Mouse (Mus musculus) cerebellum, adult 11 months (tissue): ENCODE measurements around the gene Mrpl38.
A peak's percentile ranks its signal among the peaks of the same experiment; 100 is the strongest.

Experiments used
- DNase-seq: peaks from one replicate; pipeline ENCODE4 v3.0.0; 2022

Mrpl38 gene

DNA sequence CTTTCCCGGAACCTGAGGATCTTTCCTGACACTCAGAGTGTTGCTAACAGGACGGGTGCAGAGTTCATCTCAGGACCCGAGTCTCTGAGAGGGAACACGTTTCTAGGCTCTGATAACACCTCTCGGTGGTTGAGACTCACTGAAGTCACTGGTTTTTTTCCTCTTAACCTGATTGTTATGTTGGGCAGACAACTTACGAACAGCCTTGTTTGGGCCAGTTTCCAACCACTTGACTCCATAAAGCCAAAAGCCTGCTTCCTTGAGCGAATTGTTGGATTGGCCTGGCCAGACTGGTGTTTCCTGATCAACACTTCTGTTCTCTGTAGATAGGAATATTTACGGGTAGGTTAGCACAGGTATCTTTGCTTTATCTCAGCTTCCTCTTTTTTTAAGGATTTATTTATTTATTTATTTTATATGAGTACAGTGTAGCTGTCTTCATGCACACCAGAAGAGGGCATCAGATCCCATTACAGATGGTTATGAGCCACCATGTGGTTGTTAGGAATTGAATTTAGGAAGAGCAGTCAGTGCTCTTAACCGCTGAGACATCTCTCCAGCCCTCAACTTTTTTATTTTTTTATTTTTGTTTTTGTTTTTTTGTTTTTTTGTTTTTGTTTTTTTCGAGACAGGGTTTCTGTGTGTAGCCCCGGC, 49.8 kb downstream of the Mrpl38 start:
- no peak for DNase-seq

DNA sequence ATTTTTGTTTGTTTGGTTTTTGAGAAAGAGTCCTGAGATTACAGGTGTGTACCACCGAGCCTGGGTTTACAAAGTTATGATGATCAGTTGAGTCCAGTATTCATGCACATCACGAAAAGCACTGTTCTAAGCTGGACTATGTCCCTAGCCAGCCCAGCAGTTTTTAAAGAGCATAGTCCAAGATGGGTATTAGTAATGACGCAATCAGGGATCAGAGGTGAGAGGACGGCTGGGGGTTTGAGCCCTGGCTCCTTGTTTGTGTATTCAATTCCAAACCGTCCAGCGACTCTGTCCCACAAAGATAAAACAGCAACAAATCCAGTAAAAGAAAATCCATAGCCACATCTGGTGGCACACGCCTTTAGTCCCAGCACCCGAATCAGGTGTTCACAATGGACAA, 50.5 kb downstream of the Mrpl38 start:
- DNase-seq: no peak

DNA sequence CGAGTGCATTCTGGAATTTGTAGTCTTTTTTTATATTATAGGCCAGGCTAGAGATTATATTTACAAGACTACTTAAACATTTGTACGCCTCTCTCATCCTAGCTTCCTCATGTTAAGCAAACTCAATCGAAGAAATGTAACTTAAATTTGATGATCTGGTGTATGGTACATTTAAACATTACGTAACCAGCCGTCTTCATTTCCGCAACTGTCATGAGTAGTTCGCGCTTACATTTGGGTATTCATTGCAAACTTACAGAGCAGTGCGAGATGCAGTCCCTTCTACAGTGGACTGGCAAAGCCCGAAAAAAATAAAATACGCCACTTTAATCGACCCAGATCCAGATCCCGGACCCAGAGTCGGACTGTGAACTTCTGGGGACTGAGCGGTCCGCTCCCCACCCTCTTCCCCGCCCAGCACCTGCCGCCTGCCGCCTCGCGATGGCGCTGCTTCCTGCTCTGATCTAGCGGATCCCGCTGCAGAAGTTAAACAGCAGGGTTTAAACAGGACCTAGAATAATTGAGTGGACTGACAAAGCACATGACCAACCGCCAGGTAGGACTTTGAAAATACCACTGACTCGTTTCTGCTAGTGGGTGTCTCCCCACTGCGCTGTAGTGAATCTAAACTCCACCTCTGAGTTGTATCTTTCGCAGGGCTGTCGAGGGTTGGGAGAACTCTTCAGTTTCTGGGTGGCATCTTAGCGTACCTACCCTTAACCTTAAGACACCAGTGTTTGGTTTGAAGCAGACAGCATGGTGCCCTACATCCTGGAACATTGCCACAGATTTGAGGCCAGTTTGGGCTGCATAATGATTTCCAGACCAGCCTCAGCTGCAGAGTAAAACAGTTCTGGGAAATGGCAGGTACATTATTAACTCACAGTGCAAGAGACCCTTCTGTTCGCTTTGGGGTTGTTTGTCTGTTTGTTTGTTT, 51.2 kb downstream of the Mrpl38 start:
- peak; percentile 84 for DNase-seq

DNA sequence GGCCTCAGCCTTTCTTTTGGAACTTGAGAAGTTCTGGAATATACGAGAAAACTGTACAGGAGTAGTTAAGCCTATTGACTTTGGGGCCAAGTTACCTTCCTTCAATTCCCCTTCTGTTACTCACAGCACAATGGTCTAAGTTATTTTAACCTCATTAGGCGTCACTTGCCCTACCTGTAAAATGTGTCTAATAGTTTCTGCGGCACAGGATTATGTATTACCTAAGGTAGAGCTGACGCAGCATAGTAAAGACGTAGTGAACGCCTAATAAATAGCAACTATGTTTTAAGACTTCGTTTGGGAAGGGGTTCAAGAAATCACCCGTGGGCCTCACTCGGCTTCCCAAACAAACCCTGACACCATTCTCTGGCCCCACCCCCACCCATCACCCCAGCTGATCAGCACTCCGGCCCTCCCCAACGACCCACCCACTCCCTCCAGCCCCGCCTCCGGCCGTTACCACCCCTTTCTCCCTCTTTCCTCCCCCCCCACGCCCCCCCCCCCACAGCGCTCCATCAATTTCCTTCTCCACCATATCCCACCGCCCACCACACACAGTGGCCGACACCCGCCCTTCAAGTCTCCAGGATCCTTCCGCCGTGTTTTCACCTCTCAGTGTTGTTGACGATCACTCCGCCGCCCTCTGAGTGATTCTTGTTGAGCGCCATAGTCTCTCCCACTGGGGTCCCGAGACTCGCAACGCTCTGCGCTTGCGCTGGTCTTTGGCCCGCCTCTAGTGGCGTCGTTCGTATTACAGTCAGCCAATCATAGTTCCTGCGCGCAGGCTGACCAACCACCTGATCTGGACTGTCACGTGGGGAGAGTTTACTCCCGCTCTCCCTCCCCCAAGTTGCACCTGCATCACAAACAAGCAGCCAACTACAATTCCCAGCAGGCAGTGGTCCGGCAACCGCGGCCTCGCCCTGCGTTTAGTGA, 52.1 kb downstream of the Mrpl38 start, which contains the start of gene Wbp2:
TSS of gene Wbp2 (minus strand) at position 738 of the 936 bp plus-strand sequence.
- DNase-seq: peak; percentile 97

DNA sequence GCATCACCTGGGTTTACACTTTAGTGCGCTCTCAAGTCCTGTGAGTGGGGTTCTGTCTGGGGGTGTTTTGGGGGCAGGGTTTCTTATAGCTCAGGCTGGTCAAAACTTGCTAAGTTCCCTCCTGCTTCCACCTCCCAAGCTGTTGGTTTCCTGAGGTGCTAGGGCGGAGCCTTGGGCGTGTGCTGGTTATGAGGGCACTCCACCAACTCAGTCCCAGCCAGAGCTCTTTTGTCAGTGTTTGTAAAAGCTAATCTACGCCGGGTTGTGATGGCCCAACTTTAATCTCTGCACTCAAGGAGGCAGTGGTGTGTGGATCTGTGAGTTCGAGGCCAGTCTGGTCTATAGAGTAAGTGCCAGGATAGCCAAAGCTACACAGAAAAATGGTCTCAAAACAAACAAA, 54.5 kb downstream of the Mrpl38 start:
- DNase-seq: no peak

DNA sequence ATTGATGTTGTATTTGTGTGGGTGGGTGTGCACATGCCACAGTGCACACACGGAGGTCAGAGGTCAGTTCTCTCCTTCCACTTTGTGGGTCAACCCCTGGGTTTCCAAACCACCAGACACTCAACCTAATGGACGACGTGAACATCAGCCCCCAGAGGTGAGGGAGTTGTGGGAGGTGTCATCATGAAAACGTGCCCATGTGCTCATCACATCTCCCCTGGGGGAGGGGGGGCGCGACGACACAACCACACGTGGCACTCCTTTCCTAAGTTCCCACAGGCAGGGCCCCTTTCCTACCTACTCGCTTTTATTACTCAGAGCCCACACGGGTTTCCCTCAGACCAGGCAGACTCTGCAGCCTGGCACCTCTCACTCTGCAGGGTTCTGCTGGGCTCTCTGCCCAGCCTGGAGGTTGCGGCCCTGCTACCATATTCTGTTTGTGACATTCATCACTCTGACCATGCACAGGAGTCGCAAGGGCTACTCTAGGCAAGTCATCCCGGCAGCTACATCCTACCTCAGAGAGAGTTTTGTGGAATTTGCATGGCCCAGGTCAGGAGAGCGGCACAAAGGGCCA, 55.5 kb downstream of the Mrpl38 start:
- DNase-seq: no peak
